Mouse (Mus musculus) heart, embryonic 10.5 days (tissue): ENCODE measurements around the gene Prnd. TPM values are rescaled to one million over a fixed set of nuclear protein-coding genes. Genes with fewer than 3 reads are reported as not detected.

Experiments used
- DNase-seq: peaks from one replicate; pipeline ENCODE4 v3.0.0-alpha.2; 2017; ENCODE audit warnings: low spot score
- H3K27ac ChIP-seq: fragments of 300-500 bp; sonication (generic); 2 replicates; pipeline ENCODE4 v1.5.1; 2016; ENCODE audit warnings: mild to moderate bottlenecking
- H3K27me3 ChIP-seq: fragments of 300-500 bp; sonication (generic); 2 replicates; pipeline ENCODE4 v1.6.1; 2016; ENCODE audit warnings: mild to moderate bottlenecking; ENCODE audit not compliant: poor library complexity, insufficient read depth, severe bottlenecking
- H3K36me3 ChIP-seq: fragments of 300-500 bp; sonication (generic); 2 replicates; pipeline ENCODE4 v1.6.1; 2016; ENCODE audit warnings: mild to moderate bottlenecking, moderate library complexity
- H3K4me1 ChIP-seq: fragments of 300-500 bp; sonication (generic); 2 replicates; pipeline ENCODE4 v1.6.1; 2016; ENCODE audit warnings: mild to moderate bottlenecking
- H3K4me3 ChIP-seq: fragments of 300-500 bp; sonication (generic); 2 replicates; pipeline ENCODE4 v1.5.1; 2016; ENCODE audit warnings: mild to moderate bottlenecking, moderate library complexity
- H3K9me3 ChIP-seq: fragments of 300-500 bp; sonication (generic); 2 replicates; pipeline ENCODE4 v1.6.1; 2016; ENCODE audit warnings: mild to moderate bottlenecking, moderate library complexity
- WGBS: fragments of 180-500 bp; shearing (Covaris S2); methylation state at CpG from one replicate; pipeline ENCODE4 v1.1.7; 2016; 5-methylcytosine and 5-hydroxymethylcytosine counted together
- polyA plus RNA-seq: library from polyadenylated mRNA; unstranded; fragments of >200 nt; fragmentation: Nextera tagmentation; extraction: Ambion mirVana; gene quantifications from 2 replicates; pipeline ENCODE4 v1.2.1, GENCODE M21; 2016

Gene Prnd
- polyA plus RNA-seq, 1 experiment from 2014 or later, result 4.6 TPM

- no peak overlapping the region for H3K4me3 ChIP-seq
- 0 out of 2 replicates have a peak, but pooled peaks cover 12% of the 10 kb centered on the region for H3K27me3 ChIP-seq
- no peak overlapping the region for H3K27ac ChIP-seq
- H3K36me3 ChIP-seq, result 0 out of 2 replicates have a peak, but pooled peaks cover 6% of the 10 kb centered on the region
- 72% methylated on average over 7 of the region's 7 CpGs for whole genome bisulfite sequencing
- no peak for DNase-seq
- H3K9me3 ChIP-seq, result no peaks in the 10 kb centered on the region
- H3K4me1 ChIP-seq, result peaks cover 20% of the 10 kb centered on the region
Measured at GRCm38 (mm10) chr2:131996369-131996768, 45.7 kb downstream of the Prnd start.

- Histone ChIP-seq H3K36me3 (0 out of 2 replicates have a peak, but pooled peaks cover 6% of the 10 kb centered on the region), H3K9me3 (no peaks in the 10 kb centered on the region), H3K4me3 (no peak overlapping the region), H3K27ac (no peak overlapping the region), H3K27me3 (0 out of 2 replicates have a peak, but pooled peaks cover 12% of the 10 kb centered on the region), H3K4me1 (peaks cover 25% of the 10 kb centered on the region)
- WGBS, result 50% methylated on average over 5 of the region's 5 CpGs
- DNase-seq, result no peak
Measured at GRCm38 (mm10) chr2:131997356-131997755, 46.7 kb downstream of the Prnd start.

DNA sequence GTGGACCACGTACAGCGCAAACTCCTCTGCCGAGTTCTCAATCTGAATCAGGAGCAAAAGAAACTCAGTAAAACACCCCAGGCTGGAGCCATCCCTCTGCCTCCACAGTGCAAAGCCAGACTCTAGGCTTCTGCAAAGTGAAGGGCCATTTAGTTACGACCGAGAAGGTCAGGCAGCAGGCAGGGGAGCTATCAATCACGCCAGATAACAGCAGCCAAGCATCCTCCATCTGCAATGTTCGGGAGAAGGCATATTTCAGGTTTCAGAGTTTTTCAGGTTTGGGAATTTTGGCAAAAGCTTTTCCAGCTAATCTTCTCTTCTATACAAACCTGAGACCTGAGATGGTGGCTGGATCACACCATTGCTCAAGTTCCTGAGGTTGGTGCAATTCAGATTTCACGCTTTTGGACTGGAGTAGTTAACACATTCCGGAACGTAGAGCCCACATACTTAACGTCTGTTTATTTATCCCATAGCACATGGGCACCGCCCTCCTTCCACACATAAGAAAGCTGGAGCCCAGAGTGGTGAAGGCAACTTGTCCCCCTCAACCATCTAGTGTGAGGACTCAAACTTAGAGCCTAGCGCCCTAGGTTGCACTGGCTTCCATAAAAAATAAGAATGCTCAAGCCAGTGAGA is 51.2 kb downstream of the Prnd start:
- Histone ChIP-seq H3K4me1 (peaks cover 17% of the 10 kb centered on the region; the same call in 1 of the 2 replicates), H3K27ac (no peak overlapping the region), H3K9me3 (no peaks in the 10 kb centered on the region), H3K4me3 (no peak overlapping the region), H3K27me3 (no peaks in the 10 kb centered on the region), H3K36me3 (no peaks in the 10 kb centered on the region)
- 59% methylated on average over 13 of the region's 13 CpGs for WGBS
- DNase-seq, result no peak

DNA sequence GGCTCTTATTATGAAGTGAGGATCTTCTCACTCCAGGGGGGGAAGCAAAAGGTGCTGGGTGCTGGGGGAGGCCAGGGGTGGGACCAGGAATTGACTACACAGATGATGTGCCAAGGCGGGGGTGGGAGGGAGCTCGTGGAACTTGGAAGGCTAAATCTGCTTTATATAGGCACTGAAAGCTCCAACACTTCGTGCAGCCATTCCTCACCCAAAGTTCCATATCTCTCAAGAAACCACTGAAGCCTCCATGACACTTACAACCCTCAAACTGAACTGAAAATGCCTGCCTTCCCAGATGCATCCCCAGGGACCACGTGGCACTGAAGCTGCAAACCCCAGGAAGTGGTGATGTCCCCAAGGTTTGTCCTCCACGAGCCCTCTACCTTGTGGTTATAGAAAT is 53.3 kb downstream of the Prnd start:
- Histone ChIP-seq H3K27ac (no peak overlapping the region), H3K4me1 (peaks cover 24% of the 10 kb centered on the region), H3K36me3 (no peaks in the 10 kb centered on the region), H3K4me3 (no peak overlapping the region), H3K27me3 (no peaks in the 10 kb centered on the region), H3K9me3 (no peaks in the 10 kb centered on the region)
- no peak for DNase-seq
- 68% methylated on average over 5 of the region's 5 CpGs for WGBS

- no peak for DNase-seq
- Histone ChIP-seq H3K9me3 (no peaks in the 10 kb centered on the region), H3K27me3 (no peaks in the 10 kb centered on the region), H3K36me3 (no peaks in the 10 kb centered on the region), H3K4me1 (peaks cover 24% of the 10 kb centered on the region), H3K27ac (no peak overlapping the region), H3K4me3 (no peak overlapping the region)
- 71% methylated on average over 9 of the region's 9 CpGs for WGBS
Measured at GRCm38 (mm10) chr2:132004495-132005136, 54.0 kb downstream of the Prnd start.

- DNase-seq, result no peak
- H3K27me3 ChIP-seq, result no peaks in the 10 kb centered on the region
- peaks cover 24% of the 10 kb centered on the region for H3K4me1 ChIP-seq
- no peak overlapping the region for H3K27ac ChIP-seq
- no peaks in the 10 kb centered on the region for H3K36me3 ChIP-seq
- WGBS, result 75% methylated on average over 4 of the region's 4 CpGs
- H3K4me3 ChIP-seq, result no peak overlapping the region
- no peaks in the 10 kb centered on the region for H3K9me3 ChIP-seq
Measured at GRCm38 (mm10) chr2:132005445-132005844, 54.8 kb downstream of the Prnd start.

Other genes starting within 250 kb of the Prnd start
- not detected in 2 replicates for gene Erv3, start 91.1 kb upstream of the Prnd start, polyA plus RNA-seq
- gene Prnp, start 40.9 kb upstream of the Prnd start, polyA plus RNA-seq, result 62.6 and 67.0 TPM in 2 replicates
- gene Prn, start 40.9 kb upstream of the Prnd start, polyA plus RNA-seq, result 0.35 TPM in 1 of 2 replicates, not detected in the other
- 4.7 TPM in 2 replicates for gene Rassf2, start 79.4 kb downstream of the Prnd start, polyA plus RNA-seq
- gene Slc23a2, start 194.2 kb downstream of the Prnd start, polyA plus RNA-seq, result 8.7 and 10.3 TPM in 2 replicates